Mouse (Mus musculus): Measurements from ENCODE around the gene 2310034G01Rik. TPM values are rescaled to one million over a fixed set of nuclear protein-coding genes. Genes with fewer than 3 reads are reported as not detected.

2310034G01Rik gene
- total and polyA plus RNA-seq, 3 experiments, result 0.50 to 0.95 TPM; not detected in 1

GRCm38 (mm10) chr19:46347936-46348668 lies 2.0 kb downstream of the 2310034G01Rik start:
- Histone ChIP-seq H3K79me2 (ENCODE audit: control insufficient read depth, insufficient read depth, low read length, poor library complexity) (peaks cover 8% of the 10 kb centered on the region), H3K27ac (ENCODE audit: control insufficient read depth, low read depth, low read length) (peak overlapping the region; percentile 78), H3K4me1 (ENCODE audit: control insufficient read depth in 1 of 2, insufficient read depth in 2 of 2, low read length in 2 of 2) (peaks cover 22 to 41% of the 10 kb centered on the region in 2 experiments), H3K27me3 (ENCODE audit: control insufficient read depth in 1 of 2, insufficient read depth in 2 of 2, low read length in 2 of 2) (no peaks in the 10 kb centered on the region), H3K4me3 (ENCODE audit: control insufficient read depth in 1 of 2, insufficient read depth in 1 of 2, low read depth in 2 of 2, low read length in 2 of 2) (peak overlapping the region; percentile 66 to 84), H3K36me3 (ENCODE audit: control insufficient read depth in 1 of 2, insufficient read depth in 2 of 2, low read length in 2 of 2) (peaks cover 0 to 46% of the 10 kb centered on the region in 2 experiments; a peak in 2 of 4 replicates), H3K9me3 (replicated peaks; ENCODE audit: insufficient read depth, low read length) (no peaks in the 10 kb centered on the region), H3K9ac (ENCODE audit: control insufficient read depth, low read depth, low read length, poor library complexity, severe bottlenecking) (peak overlapping the region; percentile 84)
- TF ChIP-seq GATA1 (IDR thresholded peaks at IDR 0.05; ENCODE audit: low read depth, low read length) (peak; percentile 76), RAD21 (IDR thresholded peaks at IDR 0.05; ENCODE audit: low read depth, low read length) (no peak), UBTF (IDR thresholded peaks at IDR 0.05; ENCODE audit: borderline replicate concordance, insufficient read depth, low read depth, low read length) (0 out of 2 replicates have a peak, but pooled peaks have one; percentile 28), JUND (IDR thresholded peaks at IDR 0.05; ENCODE audit: low read depth, low read length) (no peak), TBP (IDR thresholded peaks at IDR 0.05; ENCODE audit: low read depth, low read length) (peak; percentile 19; the same call in 1 of the 2 replicates), ZMIZ1 (IDR thresholded peaks at IDR 0.05; ENCODE audit: low read depth, low read length) (peak; percentile 52; the same call in 1 of the 2 replicates), ELF1 (IDR thresholded peaks at IDR 0.05; ENCODE audit: low read depth, low read length) (peak; percentile 52; the same call in 1 of the 2 replicates), CHD1 (IDR thresholded peaks at IDR 0.05; ENCODE audit: low read depth, low read length) (peak; percentile 72; the same call in 1 of the 2 replicates), ZKSCAN1 (IDR thresholded peaks at IDR 0.05; ENCODE audit: low read depth, low read length) (no peak), ZNF384 (IDR thresholded peaks at IDR 0.05; ENCODE audit: low read depth, low read length) (peak; percentile 91), RCOR1 (IDR thresholded peaks at IDR 0.05; ENCODE audit: low read depth, low read length) (peak; percentile 48), MYC (IDR thresholded peaks at IDR 0.05; ENCODE audit: low read depth, low read length) (peak; percentile 68), SIN3A (IDR thresholded peaks at IDR 0.05; ENCODE audit: low read length) (no peak), POLR2AphosphoS2 (IDR thresholded peaks at IDR 0.05; ENCODE audit: low read length) (peak; percentile 51; the same call in 1 of the 2 replicates), E2F4 (IDR thresholded peaks at IDR 0.05; ENCODE audit: borderline replicate concordance, low read depth, low read length) (no peak), EP300 (IDR thresholded peaks at IDR 0.05; ENCODE audit: low read depth in 1 of 2, low read length in 2 of 2) (peak; percentile 25 to 64; a peak in 3 of 4 replicates), MAX (IDR thresholded peaks at IDR 0.05; ENCODE audit: low read length) (0 out of 2 replicates have a peak, but pooled peaks have one; percentile 16), ETS1 (IDR thresholded peaks at IDR 0.05; ENCODE audit: low read depth, low read length) (peak; percentile 68), MAFK (IDR thresholded peaks at IDR 0.05; ENCODE audit: borderline replicate concordance, low read depth, low read length) (no peak), USF2 (IDR thresholded peaks at IDR 0.05; ENCODE audit: borderline replicate concordance in 1 of 2, insufficient read depth in 1 of 2, low read depth in 1 of 2, low read length in 2 of 2) (no peak), TAL1 (IDR thresholded peaks at IDR 0.05; ENCODE audit: low read length) (no peak)
- peak; percentile 88 for DNase-seq (ENCODE audit: low read depth, low spot score)

Measured in MEL (cell line).